Comparison of ENCODE assay signal across 13 mouse cellular contexts in the genomic region with DNA sequence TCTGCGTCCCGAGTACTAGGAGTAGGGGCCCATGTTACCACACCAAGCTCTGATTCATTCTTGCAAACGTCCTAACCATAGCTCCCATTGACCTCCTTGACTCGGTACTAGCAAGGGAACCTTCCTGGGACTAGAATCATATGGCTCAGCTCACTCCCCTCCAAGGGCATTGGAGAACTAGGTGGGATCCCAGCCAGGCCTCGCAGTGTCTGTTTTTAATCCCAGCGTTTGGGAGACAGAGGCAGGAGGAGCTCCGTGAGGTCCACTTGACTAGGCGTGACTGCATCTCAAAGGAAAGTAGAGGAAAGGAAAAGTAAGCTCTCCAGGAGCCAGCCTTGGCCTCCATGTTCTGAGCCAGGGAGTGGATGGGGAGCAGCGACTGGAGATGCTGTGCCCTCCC.
"Had no signal": no experiment of that assay in that cellular context is flagged by ENCODE, and none has a peak within 500 bp of the region (broad histone marks: within the 10 kb centered on the region; RNA-seq: fewer than 3 reads in every experiment).

No protein-coding gene starts in this region.

- H3K9ac ChIP-seq: limb, embryonic 15.5 days; liver, embryonic 12.5 days; lung, embryonic 14.5 days; neural tube, embryonic 13.5 days had no signal

- H3K4me2 ChIP-seq: limb, embryonic 15.5 days; liver, embryonic 12.5 days; lung, embryonic 14.5 days; neural tube, embryonic 13.5 days had no signal

- H3K4me1 ChIP-seq: limb, embryonic 15.5 days; midbrain, embryonic 10.5 days had no signal

- H3K27me3 ChIP-seq: limb, embryonic 15.5 days; liver, embryonic 12.5 days; neural tube, embryonic 13.5 days had no signal

- H3K27ac ChIP-seq: kidney, postnatal 0 days; limb, embryonic 15.5 days; liver, embryonic 12.5 days; midbrain, embryonic 10.5 days; neural tube, embryonic 13.5 days had no signal

- H3K9me3 ChIP-seq: limb, embryonic 15.5 days; liver, embryonic 12.5 days; midbrain, embryonic 10.5 days; neural tube, embryonic 13.5 days had no signal

- H3K4me3 ChIP-seq: limb, embryonic 15.5 days; liver, embryonic 12.5 days; midbrain, embryonic 10.5 days; neural tube, embryonic 13.5 days had no signal

- ATAC-seq: liver, embryonic 12.5 days; midbrain, embryonic 16.5 days had no signal

- DNase-seq: lung, postnatal 10 days; retina, postnatal 1 day; right cerebral cortex, postnatal 4 days; spleen, adult 18-20 months; thymus, adult 18-20 months; thymus, postnatal 14 days had no signal

- H3K36me3 ChIP-seq: limb, embryonic 15.5 days; liver, embryonic 12.5 days; midbrain, embryonic 10.5 days; neural tube, embryonic 13.5 days had no signal
